Mouse (Mus musculus) effector memory CD4-positive, alpha-beta T cell, adult 5 months (primary cell): ENCODE measurements around the gene Defa37. TPM values are rescaled to one million over a fixed set of nuclear protein-coding genes. Genes with fewer than 3 reads are reported as not detected.

ENCODE experiments used
- polyA plus RNA-seq: library from polyadenylated mRNA; unstranded; fragments of 100-300 nt; shearing (Covaris generic); gene quantifications from one replicate; pipeline ENCODE4 v1.2.1, GENCODE M21; 2017

Gene Defa37
- polyA plus RNA-seq, result not detected

GRCm38 (mm10) chr8:21565086-21565485, at the start of gene Defa37:
Gene Defa37 (plus strand): TSS chr8:21565386.

GRCm38 (mm10) chr8:21528732-21529131, 36.5 kb upstream of the Defa37 start, which contains the start of gene Defa32:
Gene Defa32 (plus strand): TSS chr8:21529032.

GRCm38 (mm10) chr8:21582706-21583105, 17.5 kb downstream of the Defa37 start, which contains the start of gene Defa28:
Gene Defa28 (plus strand): TSS chr8:21583006.

GRCm38 (mm10) chr8:21594408-21594807, 29.2 kb downstream of the Defa37 start, which contains the start of gene Gm7861:
Gene Gm7861 (minus strand): TSS chr8:21594508.

Other genes starting within 250 kb of the Defa37 start
- not detected for gene Defa27, start 249.8 kb upstream of the Defa37 start, polyA plus RNA-seq
- not detected for gene Defa29, start 238.4 kb upstream of the Defa37 start, polyA plus RNA-seq
- gene Defa2, start 186.9 kb upstream of the Defa37 start, polyA plus RNA-seq, result not detected
- not detected for gene Defa33, start 173.6 kb upstream of the Defa37 start, polyA plus RNA-seq
- not detected for gene Defa36, start 138.0 kb upstream of the Defa37 start, polyA plus RNA-seq
- gene Gm7849, start 108.8 kb upstream of the Defa37 start, polyA plus RNA-seq, result not detected
- not detected for gene Defa20, start 56.1 kb upstream of the Defa37 start, polyA plus RNA-seq
- not detected for gene Defa32, start 36.4 kb upstream of the Defa37 start, polyA plus RNA-seq
- gene Defa28, start 17.6 kb downstream of the Defa37 start, polyA plus RNA-seq, result not detected
- gene Gm7861, start 29.1 kb downstream of the Defa37 start, polyA plus RNA-seq, result not detected
- not detected for gene Defa26, start 52.8 kb downstream of the Defa37 start, polyA plus RNA-seq
- not detected for gene Defa17, start 90.4 kb downstream of the Defa37 start, polyA plus RNA-seq
- not detected for gene Defa34, start 100.4 kb downstream of the Defa37 start, polyA plus RNA-seq
- not detected for gene AY761184, start 138.3 kb downstream of the Defa37 start, polyA plus RNA-seq
- gene Defa24, start 169.1 kb downstream of the Defa37 start, polyA plus RNA-seq, result not detected